Mouse (Mus musculus) central nervous system, embryonic 11.5 days (tissue): Measurements from ENCODE around the gene Rilp. TPM values are rescaled to one million over a fixed set of nuclear protein-coding genes. Genes with fewer than 3 reads are reported as not detected.

Experiments used
- polyA plus RNA-seq: library from polyadenylated mRNA; depleted of rRNA; stranded (reverse); fragments of >200 nt; gene quantifications from 2 replicates; pipeline ENCODE4 v1.2.3, GENCODE M21; 2012; rRNA removed

Gene Rilp
- polyA plus RNA-seq, result 0.80 and 0.82 TPM in 2 replicates

DNA sequence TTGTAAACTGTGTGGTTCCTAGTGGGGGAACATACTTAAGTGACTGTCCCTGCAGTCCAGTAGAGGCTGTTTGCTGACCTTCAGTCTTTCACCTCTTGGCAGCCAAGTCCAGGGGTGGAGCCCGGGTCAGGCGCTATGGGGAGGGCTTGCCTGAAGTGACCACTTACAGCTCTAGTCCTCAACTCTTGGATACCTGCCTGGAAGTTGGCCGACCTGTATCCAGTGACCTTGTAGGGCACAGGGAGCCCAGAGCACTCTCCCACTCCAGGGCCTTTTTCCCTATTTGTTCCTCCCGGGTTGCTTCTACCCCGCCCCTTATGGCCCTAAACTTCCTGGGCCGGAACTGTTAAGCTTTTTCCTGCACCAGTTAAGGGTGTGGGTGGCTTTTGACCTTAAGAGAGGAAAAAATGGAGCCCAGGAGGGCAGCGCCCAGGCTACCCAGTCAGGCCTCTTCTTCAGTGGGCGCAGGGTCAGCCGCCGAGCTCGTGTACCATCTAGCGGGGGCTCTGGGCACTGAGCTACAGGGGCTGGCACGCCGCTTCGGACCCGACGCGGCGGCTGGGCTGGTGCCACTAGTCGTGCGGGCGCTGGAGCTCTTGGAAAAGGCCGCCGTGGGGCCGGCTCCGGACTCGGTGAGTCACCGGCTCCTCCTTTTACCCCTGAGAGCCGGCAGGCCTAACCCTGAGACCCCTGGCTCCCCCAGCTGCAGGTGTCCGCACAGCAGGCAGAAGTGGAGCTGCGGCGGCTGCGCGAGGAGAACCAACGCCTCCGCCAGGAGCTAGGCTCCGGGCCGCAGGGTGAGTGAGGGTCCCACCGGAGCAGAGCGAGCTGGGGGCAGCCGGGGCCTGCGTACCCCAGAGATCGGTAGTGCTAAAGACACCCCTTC, at the start of gene Rilp:
Gene Rilp, plus strand, starts transcription at position 354 of the 886 bp plus-strand sequence.

DNA sequence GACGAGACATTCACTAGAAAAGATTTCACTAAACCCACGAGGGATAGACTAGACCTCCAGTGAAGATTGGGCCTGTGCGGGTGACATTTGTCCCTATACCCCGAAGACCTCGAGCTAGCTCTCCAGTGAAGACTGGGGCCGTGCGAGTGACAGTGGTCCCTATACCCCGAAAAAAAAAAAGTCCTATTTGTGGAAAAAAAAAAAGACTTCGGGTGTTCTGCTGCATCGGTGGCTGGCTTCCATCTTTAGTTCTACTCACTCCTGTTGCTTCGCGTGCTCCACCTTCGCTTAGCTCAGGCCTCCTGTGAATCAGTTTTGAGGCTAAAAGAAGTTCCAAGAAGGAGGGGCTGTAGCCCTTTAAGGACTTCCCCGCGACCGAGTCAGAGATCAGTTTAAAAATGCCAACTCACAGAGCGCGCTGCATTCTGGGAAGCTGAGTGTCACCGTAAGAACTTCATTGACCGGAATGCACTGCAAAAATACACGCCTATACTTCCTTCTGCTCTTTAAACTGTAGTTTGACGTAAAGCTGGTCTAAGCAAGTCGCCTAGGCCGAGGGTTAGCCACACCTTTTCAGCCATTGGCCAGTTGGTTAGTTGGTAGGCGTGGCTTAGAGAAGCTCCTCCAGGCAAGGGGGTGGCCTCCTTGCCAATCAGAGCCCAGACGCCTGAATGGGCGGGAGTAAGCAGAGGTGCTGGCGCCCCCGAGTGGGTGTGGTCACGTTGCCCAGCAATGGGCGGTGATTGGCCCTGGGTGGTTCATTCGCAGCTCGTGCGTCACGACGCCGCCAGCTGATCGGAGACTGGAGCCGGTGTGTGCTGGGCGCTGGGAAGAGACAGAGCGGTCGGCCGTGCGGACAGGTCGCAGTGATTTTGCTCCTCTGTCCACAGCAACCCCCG, 48.8 kb upstream of the Rilp start, which contains the start of gene Tlcd2:
Gene Tlcd2, plus strand, starts transcription at position 872 of the 899 bp plus-strand sequence.

DNA sequence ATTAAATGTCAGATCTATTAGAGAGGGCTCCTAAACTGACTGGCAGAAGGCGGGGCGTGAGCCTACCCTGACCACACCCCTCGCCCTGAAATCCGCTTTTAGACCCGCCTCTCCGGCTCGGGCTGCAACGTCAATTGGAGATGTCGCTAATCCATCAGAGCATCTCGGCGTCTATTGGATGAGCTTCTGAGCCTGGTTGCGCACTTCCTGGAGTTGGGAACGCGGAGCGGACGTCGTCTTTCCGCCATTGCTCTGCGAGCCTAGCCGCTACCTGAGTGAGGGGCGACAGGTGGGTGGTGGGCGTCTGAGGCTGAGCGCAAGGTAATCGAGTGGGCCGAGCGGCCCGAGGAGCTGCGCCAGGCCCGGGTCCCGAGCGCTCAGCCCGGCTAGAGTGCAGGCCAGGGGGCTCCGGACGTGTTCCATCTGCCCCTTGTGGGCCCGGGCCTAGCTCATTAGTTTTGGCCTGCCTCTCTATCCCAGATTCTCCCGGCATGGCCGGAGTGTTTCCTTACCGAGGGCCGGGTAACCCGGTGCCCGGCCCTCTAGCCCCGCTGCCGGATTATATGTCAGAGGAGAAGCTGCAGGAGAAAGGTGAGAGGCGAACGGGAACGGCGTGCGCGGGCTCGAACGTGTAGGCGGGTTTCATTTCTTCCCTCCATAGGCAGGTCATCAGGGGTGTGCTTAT, 23.2 kb upstream of the Rilp start, which contains the start of gene Prpf8:
Gene Prpf8, plus strand, starts transcription at position 216 of the 685 bp plus-strand sequence.

DNA sequence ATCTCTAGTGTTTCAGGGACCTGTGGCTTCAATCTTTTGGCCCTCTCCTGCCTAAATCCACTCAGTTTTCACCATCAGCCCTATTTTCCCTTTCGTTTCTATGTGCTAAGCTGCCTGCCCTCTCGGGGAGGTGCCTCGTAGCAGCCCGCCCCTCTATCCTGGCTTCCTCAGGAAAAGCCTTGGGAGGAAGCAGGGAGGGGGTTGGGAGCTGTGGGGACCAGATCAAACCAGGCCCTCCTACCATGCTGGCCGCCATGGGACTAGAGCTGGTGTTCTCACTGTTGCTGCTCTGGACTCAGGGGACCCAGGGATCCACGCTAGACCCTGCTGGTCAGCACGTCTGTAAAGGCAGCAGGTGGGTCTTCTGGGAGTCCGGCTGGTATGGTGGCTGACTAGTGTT, 3.4 kb downstream of the Rilp start, which contains the start of gene Scarf1:
Gene Scarf1, plus strand, starts transcription at position 205 of the 400 bp plus-strand sequence.

DNA sequence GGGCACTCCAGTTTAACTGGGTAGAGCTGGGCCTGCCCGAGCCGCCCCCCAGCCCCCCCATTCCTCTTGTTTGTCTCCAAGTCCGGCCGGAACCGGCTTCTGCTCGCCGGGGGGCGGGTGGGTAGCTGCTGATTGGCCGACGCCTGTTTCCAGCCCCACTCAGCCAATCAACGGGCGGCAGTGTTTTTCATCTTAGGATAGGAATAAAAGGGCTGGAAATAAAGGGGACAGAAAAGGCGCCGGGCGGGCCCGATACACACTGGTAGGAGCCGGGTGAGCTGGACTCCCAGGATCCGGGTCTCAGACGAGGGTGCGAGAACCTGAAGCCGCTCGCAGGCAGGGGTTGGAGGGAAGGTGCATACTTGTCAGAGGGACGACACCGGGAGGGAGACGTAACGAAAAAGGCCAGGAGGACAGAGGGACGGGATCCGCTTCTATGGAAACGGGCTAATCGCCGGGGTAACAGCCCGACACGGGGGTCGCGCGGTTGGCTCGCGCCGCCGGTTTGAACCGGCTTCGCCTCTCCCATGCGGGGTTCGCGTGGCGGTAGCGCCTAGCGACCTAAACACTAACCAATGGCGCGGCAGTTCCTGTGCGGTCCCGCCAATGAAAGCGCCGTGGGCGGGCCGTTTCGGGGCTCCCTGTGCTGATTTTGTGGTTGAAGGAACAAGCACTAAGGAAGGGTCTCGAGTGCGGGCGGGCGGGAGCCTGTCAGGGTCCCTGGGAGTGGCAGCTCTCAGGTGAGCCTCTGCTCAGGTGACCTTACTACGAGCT, 21.8 kb downstream of the Rilp start, which contains the start of gene Slc43a2:
Gene Slc43a2, plus strand, starts transcription at position 226 of the 774 bp plus-strand sequence.

Other genes with a start within 250 kb of the Rilp start
- 74.6 and 89.8 TPM in 2 replicates for gene Rpa1, start 161.8 kb upstream of the Rilp start, polyA plus RNA-seq
- 7.7 and 8.6 TPM in 2 replicates for gene Smyd4, start 161.7 kb upstream of the Rilp start, polyA plus RNA-seq
- gene Serpinf1, start 87.4 kb upstream of the Rilp start, polyA plus RNA-seq, result 32.3 and 55.1 TPM in 2 replicates
- 14.3 and 19.1 TPM in 2 replicates for gene Serpinf2, start 70.5 kb upstream of the Rilp start, polyA plus RNA-seq
- gene Wdr81, start 55.4 kb upstream of the Rilp start, polyA plus RNA-seq, result 7.7 and 7.8 TPM in 2 replicates
- 4.6 and 6.8 TPM in 2 replicates for gene Tlcd2, start 48.4 kb upstream of the Rilp start, polyA plus RNA-seq
- 93.0 and 133 TPM in 2 replicates for gene Prpf8, start 23.3 kb upstream of the Rilp start, polyA plus RNA-seq
- 5.1 and 5.9 TPM in 2 replicates for gene Scarf1, start 3.4 kb downstream of the Rilp start, polyA plus RNA-seq
- 9.0 and 10.9 TPM in 2 replicates for gene Slc43a2, start 21.6 kb downstream of the Rilp start, polyA plus RNA-seq
- gene Pitpna, start 78.0 kb downstream of the Rilp start, polyA plus RNA-seq, result 85.2 and 116 TPM in 2 replicates
- 24.6 and 29.0 TPM in 2 replicates for gene Inpp5k, start 120.9 kb downstream of the Rilp start, polyA plus RNA-seq
- gene Myo1c, start 140.4 kb downstream of the Rilp start, polyA plus RNA-seq, result 17.7 and 19.2 TPM in 2 replicates
- gene Crk, start 169.2 kb downstream of the Rilp start, polyA plus RNA-seq, result 102 and 115 TPM in 2 replicates
- gene Ywhae, start 222.8 kb downstream of the Rilp start, polyA plus RNA-seq, result 1,203 and 1,938 TPM in 2 replicates